Mouse (Mus musculus) telencephalon, adult 2 months (tissue): ENCODE data around the gene Olfr1026.

Source experiments
- DNase-seq: peaks from one replicate; pipeline ENCODE4 v3.0.0-alpha.2; 2011; ENCODE audit warnings: low read depth, low spot score

Gene Olfr1026

DNA sequence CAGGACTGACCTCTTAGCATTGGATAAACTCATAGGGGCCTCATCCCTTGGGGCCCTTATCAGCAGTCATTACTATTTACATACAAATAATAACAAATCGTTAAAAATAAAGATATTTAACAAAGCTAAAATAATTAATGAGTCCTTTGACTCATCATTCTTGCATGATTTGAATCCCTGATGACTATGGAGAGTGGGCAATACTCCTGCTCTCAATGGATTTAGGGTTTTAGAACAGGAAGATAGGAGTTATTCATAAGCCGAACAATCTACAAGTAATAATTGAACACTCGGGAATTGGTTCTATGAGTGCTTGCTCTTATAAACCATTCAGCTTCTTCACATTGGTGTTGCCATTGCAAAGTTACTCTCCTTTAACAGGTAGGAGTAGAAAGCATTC lies at the start of gene Olfr1026:
Gene Olfr1026, plus strand, starts transcription at position 301 of the 400 bp plus-strand sequence.
- no peak for DNase-seq

DNA sequence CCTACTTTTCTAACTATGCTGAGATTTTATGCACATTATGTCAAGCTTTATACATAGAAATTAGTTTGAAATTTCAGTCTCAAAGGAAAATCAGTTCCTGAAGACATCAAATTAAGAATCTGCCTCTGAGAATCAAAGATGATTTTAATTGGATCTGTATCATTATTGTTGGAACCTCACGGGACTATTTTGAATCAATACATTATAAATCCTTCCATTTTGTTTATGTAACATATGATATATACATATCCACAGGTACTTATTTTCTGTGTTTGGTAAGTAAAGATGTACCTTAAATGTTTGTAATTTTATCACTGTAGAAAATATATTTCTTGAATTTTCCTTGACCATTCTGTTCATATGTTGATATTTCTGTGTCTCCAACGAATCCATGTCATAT lies 36.0 kb upstream of the Olfr1026 start, which contains the start of gene Olfr1023:
Gene Olfr1023, plus strand, starts transcription at position 301 of the 400 bp plus-strand sequence.
- no peak for DNase-seq

DNA sequence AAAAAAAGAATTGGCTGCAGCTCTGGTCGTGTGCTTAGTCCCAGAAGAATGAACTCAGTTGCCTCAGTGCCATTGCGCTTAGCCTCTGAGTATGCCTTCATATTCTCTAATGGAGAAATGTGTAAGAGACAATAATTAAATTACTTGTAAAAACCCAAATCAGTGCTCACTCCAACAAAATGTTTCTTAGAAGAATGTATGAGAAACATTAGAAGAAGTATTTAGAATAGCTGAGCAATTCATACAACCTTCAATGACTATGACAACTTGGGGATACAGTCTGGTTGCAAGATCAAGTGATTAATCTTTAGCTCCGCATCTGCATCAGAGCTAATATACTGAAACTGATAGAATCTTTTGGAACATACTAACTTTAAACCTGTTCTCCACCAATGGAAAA lies 16.4 kb upstream of the Olfr1026 start, which contains the start of gene Olfr1024:
Gene Olfr1024, minus strand, starts transcription at position 101 of the 400 bp plus-strand sequence.
- no peak for DNase-seq

DNA sequence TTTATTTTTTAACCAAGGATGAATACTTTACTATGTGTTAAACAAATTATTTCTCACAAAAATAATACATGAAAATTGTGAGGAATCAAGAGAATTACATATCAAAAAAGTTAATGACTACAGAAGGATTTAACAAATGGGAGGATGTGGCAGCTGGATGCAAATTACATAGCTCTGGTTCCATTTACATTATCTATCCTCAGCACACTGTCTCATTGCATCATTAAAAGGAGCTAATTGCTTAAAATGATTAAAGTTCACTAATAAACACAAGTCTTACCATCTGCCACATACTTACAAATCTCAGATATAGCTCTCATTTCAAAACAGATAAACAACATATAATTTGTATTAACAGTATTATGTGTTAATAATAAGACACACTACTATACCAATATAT lies 8.2 kb upstream of the Olfr1026 start:
- no peak for DNase-seq

DNA sequence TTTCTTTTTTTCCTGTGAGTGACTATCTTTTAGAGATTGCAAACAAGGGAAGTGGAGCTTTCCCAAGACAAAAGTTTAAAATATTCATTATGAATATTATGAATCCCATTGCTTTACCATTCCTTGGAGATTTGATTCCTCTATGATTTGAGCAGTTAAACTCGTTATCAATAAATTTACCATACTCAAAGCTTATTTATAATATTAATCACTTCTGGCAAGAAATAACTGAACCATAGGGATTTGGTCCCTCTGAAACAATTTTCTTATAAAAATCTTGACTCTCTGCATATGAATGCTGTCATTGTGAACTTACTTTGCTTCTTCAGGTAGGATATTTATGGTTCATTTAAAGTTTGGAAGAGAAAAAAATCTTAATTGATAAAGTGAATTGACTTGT lies 6.5 kb upstream of the Olfr1026 start, which contains the start of gene Olfr1025-ps1:
Gene Olfr1025-ps1, plus strand, starts transcription at position 301 of the 400 bp plus-strand sequence.
- no peak for DNase-seq

DNA sequence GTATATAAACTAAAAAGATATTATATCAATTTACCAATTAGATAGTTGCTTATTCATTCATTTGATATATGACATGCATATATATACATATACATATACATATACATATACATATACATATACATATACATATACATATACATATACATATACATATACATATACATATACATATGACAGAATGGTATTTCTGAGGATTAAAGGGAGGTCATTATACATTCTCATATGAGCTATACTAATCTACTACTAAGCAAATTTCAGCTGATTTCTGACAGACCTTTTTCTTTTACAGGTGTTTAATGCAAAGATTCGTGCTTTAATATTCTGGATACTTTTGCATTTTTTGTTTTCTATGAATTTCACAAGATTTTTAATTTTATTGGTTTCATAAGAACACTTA lies 28.8 kb downstream of the Olfr1026 start, which contains the start of gene Olfr1028:
Gene Olfr1028, plus strand, starts transcription at position 301 of the 400 bp plus-strand sequence.
- DNase-seq: no peak

DNA sequence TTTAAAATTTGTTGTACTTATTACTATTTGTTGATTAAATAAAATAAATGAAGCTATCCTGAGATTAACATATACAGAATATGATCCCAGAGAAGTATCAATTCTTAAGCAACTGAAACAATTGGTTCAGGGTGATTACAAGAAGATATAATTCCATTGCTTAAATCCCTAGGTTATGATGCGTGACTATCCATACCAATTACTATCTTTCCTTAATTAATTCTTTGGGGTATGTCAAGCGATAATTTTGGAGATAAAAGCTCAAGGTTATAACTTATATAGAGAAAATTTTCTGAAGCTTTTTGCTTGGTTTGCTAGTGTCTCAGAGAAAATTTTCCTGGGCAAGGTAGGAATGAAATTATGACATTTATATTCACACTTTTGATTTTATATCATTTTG lies 52.2 kb downstream of the Olfr1026 start, which contains the start of gene Olfr1029:
Gene Olfr1029, plus strand, starts transcription at position 301 of the 400 bp plus-strand sequence.
- DNase-seq: no peak
